Mouse (Mus musculus): ENCODE data around the gene Trarg1.

Trarg1 gene

DNA sequence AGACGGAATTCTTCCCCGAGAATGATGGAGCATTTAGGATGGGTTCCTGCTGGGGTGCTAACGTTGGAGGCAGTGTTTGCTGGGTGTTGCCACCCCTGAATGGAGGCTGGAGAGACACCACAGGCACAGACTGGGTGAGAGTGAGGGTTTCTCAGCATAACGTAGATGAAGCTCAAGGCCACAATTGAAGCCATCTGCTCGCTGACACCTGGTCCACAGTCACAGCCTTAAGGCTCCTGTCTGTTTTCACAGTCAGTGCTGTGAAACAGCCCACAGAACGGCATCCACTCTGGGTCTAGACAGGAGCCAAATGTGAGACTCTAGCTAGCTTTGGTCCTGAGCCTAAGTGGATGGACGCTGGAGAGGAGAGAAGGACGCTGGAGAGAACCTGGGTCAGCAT, 5.4 kb upstream of the Trarg1 start:
- DNase-seq (ENCODE audit: low spot score), result no peak

DNA sequence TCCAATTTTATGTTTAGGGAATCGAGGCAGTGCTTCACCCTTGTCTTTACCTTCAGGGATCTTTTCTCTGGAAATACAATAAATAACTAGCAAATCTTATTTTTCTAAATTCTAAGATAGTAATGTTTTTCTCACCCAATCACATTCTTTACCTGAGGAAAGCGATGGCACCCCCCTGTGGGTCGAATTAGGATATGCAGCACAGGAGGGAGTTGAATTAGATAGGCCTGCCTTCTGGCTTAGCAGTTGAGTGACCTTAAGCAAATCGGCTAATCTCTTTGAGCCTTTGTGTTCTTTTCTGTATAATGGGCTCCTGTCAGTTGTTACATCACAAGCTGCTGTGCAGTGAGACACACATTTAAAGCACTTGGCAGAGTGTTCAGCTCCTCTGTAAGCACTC, 4.9 kb upstream of the Trarg1 start:
- DNase-seq (ENCODE audit: low spot score), result no peak

DNA sequence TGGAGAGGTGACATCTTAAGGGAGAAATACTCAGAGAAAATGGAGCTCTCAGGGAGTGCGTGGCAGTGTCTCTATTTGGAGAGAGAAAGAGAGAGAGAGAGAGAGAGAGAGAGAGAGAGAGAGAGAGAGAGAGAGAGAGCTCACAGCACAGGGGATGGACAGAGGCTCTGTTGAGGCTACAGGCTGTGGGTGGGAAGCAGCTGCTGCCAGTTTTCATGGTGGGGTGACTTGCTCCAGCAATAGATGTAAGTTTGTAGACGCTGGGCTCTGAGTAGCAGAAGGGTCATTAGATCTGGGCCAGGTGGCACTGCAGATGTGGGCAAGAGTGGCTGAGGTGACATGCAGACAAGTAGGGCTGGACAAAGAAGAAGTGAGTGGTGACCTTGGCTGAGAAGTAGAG, 6.0 kb downstream of the Trarg1 start:
- DNase-seq (ENCODE audit: low spot score), result no peak

- DNase-seq (ENCODE audit: low spot score), result no peak
Measured at GRCm38 (mm10) chr11:76692096-76692495, 12.5 kb downstream of the Trarg1 start.

GRCm38 (mm10) chr11:76695810-76696209, 16.2 kb downstream of the Trarg1 start:
- DNase-seq (ENCODE audit: low spot score), result no peak

DNA sequence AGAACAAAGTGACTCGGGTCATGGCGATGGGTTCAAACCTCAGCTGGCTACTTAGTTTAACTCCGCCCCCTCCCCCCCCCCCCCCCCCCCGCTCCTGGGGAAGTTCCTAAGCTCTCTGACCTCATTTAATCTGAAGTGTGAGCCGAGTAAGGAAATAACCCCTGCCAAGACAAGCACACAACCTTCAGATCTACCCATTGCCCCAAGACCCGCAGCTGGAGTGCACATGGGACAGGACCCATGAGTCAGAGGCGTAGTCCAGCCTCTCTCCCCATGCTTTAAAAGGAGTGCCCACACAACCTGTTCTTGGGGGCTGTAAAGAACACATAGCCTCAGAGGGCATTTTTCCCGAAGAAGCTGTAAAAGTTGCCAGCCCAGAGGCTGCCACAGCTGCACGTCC, 20.0 kb downstream of the Trarg1 start:
- no peak for DNase-seq (ENCODE audit: low spot score)

DNA sequence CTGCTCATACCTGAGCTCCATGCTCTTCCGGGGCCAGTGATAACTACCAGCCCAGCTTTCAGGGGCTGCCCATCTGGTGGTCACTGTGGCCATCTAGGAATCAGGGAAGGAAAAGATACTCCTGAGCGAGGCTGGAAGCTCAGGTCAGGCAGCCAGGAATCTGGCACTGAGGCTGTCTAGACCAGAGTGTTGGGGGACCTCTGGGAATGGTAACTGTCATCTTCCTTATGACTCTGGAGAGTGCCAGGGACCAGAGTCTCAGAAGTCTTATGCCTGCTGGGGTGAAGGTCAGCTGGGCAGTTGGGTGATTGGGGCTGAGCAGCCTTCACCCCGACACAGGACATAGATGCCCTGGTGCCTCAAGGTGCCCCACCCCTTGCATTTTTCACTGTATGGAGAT, 28.0 kb downstream of the Trarg1 start:
- DNase-seq (ENCODE audit: low spot score), result no peak

DNA sequence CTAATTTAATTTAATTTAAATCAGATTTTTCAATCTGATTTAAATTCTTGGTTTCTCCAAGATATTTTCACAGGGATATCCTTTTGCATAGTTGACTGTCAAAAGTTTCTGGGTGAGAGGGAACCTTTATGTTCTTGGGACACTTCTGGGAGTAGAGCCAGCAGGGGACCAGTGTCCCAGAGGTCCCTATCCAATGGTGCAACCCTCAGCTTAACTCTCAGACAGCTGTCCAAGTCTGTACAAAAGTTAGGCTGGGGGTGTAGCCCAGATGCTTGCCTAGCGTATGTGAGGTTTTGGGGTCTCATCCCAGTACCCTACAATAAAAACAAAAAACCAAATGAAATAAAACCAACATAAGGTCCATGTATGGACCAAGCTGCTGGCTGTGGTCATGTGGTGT, 28.5 kb downstream of the Trarg1 start:
- DNase-seq (ENCODE audit: low spot score), result no peak

DNA sequence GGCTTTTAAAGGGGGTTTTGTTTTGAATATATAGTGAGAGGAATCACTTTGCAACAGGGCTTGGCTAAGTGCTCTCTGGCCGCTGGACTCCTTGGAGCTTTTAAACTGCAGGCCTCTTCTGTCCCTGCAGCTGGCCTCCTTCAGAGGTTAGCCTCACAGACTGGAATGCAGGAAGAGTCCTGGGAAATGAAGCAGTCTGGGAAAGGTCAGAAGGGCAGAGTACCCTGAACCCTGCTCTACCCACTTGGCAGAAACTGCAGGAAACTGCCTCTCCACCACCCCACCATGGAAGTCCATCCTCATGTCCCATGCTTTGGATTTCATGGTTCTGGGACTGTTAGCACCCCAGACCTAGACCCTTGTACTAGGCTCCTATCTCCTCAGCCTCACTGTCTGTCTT, 29.3 kb downstream of the Trarg1 start:
- DNase-seq (ENCODE audit: low spot score), result no peak

DNA sequence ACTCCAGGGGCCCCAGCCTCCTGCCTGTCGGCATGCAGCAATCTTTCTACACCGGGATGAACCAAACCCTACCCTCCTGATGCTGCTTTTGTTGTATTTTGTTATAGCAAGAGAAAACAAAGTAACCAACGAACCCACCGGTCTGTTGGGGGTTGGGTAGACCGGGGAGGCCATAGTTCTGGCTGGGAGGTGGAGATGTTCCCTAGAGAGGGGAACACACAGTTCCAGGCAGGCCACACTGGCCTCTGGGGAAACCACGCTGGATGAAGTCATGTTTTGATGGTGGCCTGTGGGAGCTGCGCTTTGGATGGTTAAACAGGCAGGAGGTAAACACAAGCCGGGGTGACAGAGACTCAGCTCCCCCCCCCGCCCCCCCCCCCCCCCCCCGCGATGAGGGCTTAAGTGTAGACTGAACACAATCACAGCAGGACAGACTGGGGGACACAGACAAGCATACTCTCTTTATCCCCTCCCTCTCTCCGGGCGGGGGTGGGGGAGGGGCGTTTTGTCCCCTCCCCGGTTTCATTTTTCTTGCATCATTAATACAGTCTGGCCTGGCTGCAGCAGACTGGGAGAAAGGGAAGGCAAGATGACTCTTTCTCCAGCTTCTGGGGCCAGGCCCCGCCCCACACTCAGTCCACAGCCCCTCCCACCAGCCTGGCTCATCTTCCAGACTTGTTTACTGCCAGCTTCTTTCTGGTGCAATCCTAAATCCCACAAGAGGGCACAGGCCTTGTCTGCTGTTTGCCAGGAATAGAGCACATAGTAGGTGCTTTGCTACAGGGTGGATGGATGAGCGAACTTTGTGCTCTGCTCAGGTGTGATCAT, 30.2 kb downstream of the Trarg1 start:
- DNase-seq (ENCODE audit: low spot score), result peak; percentile 30

- no peak for DNase-seq (ENCODE audit: low spot score)
Measured at GRCm38 (mm10) chr11:76717000-76717399, 37.4 kb downstream of the Trarg1 start.

GRCm38 (mm10) chr11:76723911-76724310, 44.3 kb downstream of the Trarg1 start:
- no peak for DNase-seq (ENCODE audit: low spot score)

DNA sequence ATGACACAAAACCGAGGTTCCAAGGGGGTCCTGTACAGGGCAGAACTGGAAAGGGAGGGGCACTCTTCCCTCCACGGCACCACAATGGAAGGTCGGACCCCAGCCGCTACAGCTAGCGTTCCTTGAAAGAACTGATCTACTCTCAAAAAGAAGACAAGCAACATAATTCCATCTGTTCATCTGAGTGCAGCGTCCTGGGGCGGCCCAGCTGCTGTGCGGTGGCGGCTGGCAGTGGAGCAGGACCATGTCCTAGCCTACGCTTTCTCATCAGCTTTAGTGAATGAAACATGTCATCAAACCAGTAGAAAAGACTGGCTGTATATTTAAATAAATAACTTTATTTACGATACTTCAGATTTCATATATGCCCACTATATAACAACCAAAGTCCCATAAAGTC, 48.5 kb downstream of the Trarg1 start:
- DNase-seq (ENCODE audit: low spot score), result no peak

GRCm38 (mm10) chr11:76730650-76731049, 51.0 kb downstream of the Trarg1 start:
- no peak for DNase-seq (ENCODE audit: low spot score)

DNA sequence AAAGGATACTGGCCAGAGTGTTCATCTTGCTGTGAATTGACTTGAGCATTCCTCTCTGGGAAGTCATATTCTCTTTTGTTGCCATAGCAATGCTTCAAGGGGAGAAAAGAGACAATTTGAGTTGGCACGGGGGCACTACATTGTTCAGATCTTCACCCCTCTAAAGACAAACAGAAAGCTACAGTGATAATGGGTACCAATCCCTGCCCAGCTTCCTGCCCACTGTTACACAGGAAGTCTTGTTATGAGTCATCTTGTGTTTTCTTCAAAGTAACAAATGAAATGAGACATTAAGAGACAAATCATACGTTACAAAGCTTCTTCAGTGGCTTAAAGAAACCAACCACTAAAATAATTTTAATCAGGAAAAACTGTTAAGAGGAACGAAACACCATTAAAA, 55.0 kb downstream of the Trarg1 start:
- no peak for DNase-seq (ENCODE audit: low spot score)

DNA sequence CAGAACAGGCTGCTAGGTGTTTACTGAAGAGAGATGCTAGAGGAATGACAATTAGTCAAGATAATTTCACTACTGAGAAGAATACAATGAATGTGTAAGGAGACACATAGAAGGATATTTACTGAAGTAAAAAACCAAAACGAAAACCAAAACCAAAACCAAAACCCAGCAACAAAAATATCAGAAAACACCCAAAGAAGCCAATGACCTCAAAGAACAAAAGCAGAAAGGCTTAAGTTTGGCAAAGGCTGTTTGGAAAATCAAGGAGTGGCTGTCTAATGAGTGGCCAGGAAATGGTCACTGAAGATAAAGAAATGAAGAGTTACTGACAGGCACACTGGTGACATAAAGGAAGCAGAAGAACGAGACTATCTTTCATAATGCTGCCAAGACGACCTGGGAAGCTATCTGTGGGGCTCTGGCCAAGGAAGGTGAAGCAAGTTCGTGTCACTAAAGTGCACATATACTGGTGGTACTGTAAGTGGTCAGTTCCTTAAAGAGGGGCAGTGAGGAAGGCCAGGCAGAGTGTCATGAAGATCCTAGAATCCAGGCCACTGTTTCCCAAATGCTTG, 56.2 kb downstream of the Trarg1 start:
- no peak for DNase-seq (ENCODE audit: low spot score)

DNA sequence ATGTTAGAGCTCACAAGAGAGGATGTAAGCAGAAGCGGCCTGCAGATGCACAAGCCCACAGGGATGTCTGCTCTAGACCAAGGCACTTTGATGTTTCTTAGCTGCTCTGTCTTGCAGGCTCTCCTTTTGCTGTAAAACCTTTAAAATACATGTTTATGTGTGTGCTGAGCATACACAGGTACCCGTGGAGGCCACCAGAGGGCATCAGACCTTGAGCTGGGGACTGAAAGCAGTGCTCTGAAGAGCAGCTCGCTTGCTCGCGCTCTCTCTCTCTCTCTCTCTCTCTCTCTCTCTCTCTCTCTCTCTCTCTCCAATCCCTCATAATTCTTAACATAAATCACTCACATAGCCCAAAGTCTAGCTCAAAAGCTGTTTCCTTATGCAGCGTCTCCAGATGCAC, 59.5 kb downstream of the Trarg1 start:
- no peak for DNase-seq (ENCODE audit: low spot score)

- DNase-seq (ENCODE audit: low spot score), result no peak
Measured at GRCm38 (mm10) chr11:76742511-76742910, 62.9 kb downstream of the Trarg1 start.

GRCm38 (mm10) chr11:76744550-76744949, 64.9 kb downstream of the Trarg1 start:
- DNase-seq (ENCODE audit: low spot score), result no peak

DNA sequence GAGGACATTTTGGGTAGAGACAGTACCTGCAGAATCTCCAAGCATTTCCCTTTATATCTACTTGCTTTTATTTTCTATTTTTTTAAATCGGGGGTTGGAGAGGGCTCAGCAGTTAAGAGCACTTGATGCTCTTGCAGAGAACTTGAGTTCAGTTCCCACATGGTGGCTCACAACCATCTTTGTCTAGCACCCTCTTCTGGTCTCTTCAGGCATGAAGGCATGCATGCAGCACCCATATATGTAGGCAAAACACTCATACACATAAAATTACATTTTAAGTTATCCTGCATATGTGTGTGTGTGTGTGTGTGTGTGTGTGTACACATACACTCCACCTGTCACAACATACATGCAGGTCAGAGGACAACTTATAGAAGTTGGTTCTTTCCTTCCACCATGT, 66.3 kb downstream of the Trarg1 start:
- no peak for DNase-seq (ENCODE audit: low spot score)
